Mouse (Mus musculus): Measurements from ENCODE around the gene Castor2. TPM values are rescaled to one million over a fixed set of nuclear protein-coding genes. Genes with fewer than 3 reads are reported as not detected.

The Castor2 gene
- polyA plus RNA-seq, 1 experiment, result 39.3 TPM

- DNase-seq, result peak; percentile 99
- TF ChIP-seq CTCF (conservative IDR thresholded peaks at IDR 0.05; ENCODE audit: insufficient read depth, insufficient read length, low read depth, low read length) (no peak), POLR2A (IDR thresholded peaks at IDR 0.05; ENCODE audit: low read depth, low read length) (no peak)
- under 1% methylated on average over 92 of the region's 92 CpGs for WGBS
- Histone ChIP-seq H3K27me3 (replicated peaks; ENCODE audit: control insufficient read depth, insufficient read depth, low read length) (no peaks in the 10 kb centered on the region), H3K36me3 (ENCODE audit: control insufficient read depth, insufficient read depth, low read length) (no peaks in the 10 kb centered on the region), H3K4me3 (ENCODE audit: insufficient read depth, low read depth, low read length) (peak within 1 kb of the TSS; percentile 68), H3K27ac (ENCODE audit: insufficient read depth, low read depth, low read length) (peak within 1 kb of the TSS; percentile 78), H3K4me1 (ENCODE audit: control insufficient read depth, insufficient read depth, low read length) (peaks cover 15% of the 10 kb centered on the region)
These were observed 84.6 kb downstream of the Castor2 start, which contains the start of gene Gtf2ird2 for GRCm38 (mm10) chr5:134183880-134184808. Gtf2ird2 (plus strand) TSS chr5:134184019.

- 87% methylated on average over 3 of the region's 3 CpGs for WGBS
- DNase-seq, result no peak
- no peaks in the 10 kb centered on the region for H3K36me3 ChIP-seq (ENCODE audit: control insufficient read depth, insufficient read depth, low read length)
- H3K27me3 ChIP-seq (replicated peaks; ENCODE audit: control insufficient read depth, insufficient read depth, low read length), result no peaks in the 10 kb centered on the region
- TF ChIP-seq POLR2A (IDR thresholded peaks at IDR 0.05; ENCODE audit: low read depth, low read length), result no peak
- H3K4me1 ChIP-seq (ENCODE audit: control insufficient read depth, insufficient read depth, low read length), result peaks cover 15% of the 10 kb centered on the region
- no peak overlapping the region for H3K4me3 ChIP-seq (ENCODE audit: insufficient read depth, low read depth, low read length)
- H3K27ac ChIP-seq (ENCODE audit: insufficient read depth, low read depth, low read length), result no peak overlapping the region
These were observed 86.5 kb downstream of the Castor2 start for GRCm38 (mm10) chr5:134186059-134186458.

- no peak overlapping the region for H3K27ac ChIP-seq (ENCODE audit: insufficient read depth, low read depth, low read length)
- TF ChIP-seq POLR2A (IDR thresholded peaks at IDR 0.05; ENCODE audit: low read depth, low read length) (no peak), CTCF (conservative IDR thresholded peaks at IDR 0.05; ENCODE audit: insufficient read depth, insufficient read length, low read depth, low read length) (peak; percentile 94)
- no peaks in the 10 kb centered on the region for H3K27me3 ChIP-seq (replicated peaks; ENCODE audit: control insufficient read depth, insufficient read depth, low read length)
- no peaks in the 10 kb centered on the region for H3K36me3 ChIP-seq (ENCODE audit: control insufficient read depth, insufficient read depth, low read length)
- H3K4me1 ChIP-seq (ENCODE audit: control insufficient read depth, insufficient read depth, low read length), result peaks cover 14% of the 10 kb centered on the region
- 74% methylated on average over 4 of the region's 4 CpGs for WGBS
- DNase-seq, result peak; percentile 61
- H3K4me3 ChIP-seq (ENCODE audit: insufficient read depth, low read depth, low read length), result no peak overlapping the region
These were observed 87.6 kb downstream of the Castor2 start for GRCm38 (mm10) chr5:134186961-134187731.

- peaks cover under 1% of the 10 kb centered on the region for H3K4me1 ChIP-seq (ENCODE audit: control insufficient read depth, insufficient read depth, low read length)
- TF ChIP-seq CTCF (conservative IDR thresholded peaks at IDR 0.05; ENCODE audit: insufficient read depth, insufficient read length, low read depth, low read length), result no peak
- no peak for TF ChIP-seq POLR2A (IDR thresholded peaks at IDR 0.05; ENCODE audit: low read depth, low read length)
- H3K36me3 ChIP-seq (ENCODE audit: control insufficient read depth, insufficient read depth, low read length), result no peaks in the 10 kb centered on the region
- no peak for DNase-seq
- H3K27me3 ChIP-seq (replicated peaks; ENCODE audit: control insufficient read depth, insufficient read depth, low read length), result no peaks in the 10 kb centered on the region
- H3K4me3 ChIP-seq (ENCODE audit: insufficient read depth, low read depth, low read length), result no peak overlapping the region
- H3K27ac ChIP-seq (ENCODE audit: insufficient read depth, low read depth, low read length), result no peak overlapping the region
- WGBS, result 63% methylated on average over 7 of the region's 7 CpGs
These were observed 89.1 kb downstream of the Castor2 start for GRCm38 (mm10) chr5:134188571-134188970.

- Histone ChIP-seq H3K36me3 (ENCODE audit: control insufficient read depth, insufficient read depth, low read length) (no peaks in the 10 kb centered on the region), H3K4me3 (ENCODE audit: insufficient read depth, low read depth, low read length) (no peak overlapping the region), H3K27ac (ENCODE audit: insufficient read depth, low read depth, low read length) (no peak overlapping the region), H3K27me3 (replicated peaks; ENCODE audit: control insufficient read depth, insufficient read depth, low read length) (no peaks in the 10 kb centered on the region), H3K4me1 (ENCODE audit: control insufficient read depth, insufficient read depth, low read length) (no peaks in the 10 kb centered on the region)
- WGBS, result 83% methylated on average over 8 of the region's 8 CpGs
- no peak for DNase-seq
- TF ChIP-seq CTCF (conservative IDR thresholded peaks at IDR 0.05; ENCODE audit: insufficient read depth, insufficient read length, low read depth, low read length) (no peak), POLR2A (IDR thresholded peaks at IDR 0.05; ENCODE audit: low read depth, low read length) (no peak)
These were observed 94.2 kb downstream of the Castor2 start for GRCm38 (mm10) chr5:134193664-134194063.

Other genes with a start within 250 kb of the Castor2 start
- 18.7 and 19.3 TPM in 2 replicates for gene Rcc1l, start 77.1 kb downstream of the Castor2 start, polyA plus RNA-seq (2012; rRNA removed)
- 5.6 and 5.7 TPM in 2 replicates for gene Gtf2ird2, start 84.3 kb downstream of the Castor2 start, polyA plus RNA-seq (2012; rRNA removed)
- 2.6 and 6.7 TPM in 2 replicates for gene Ncf1, start 129.9 kb downstream of the Castor2 start, polyA plus RNA-seq (2012; rRNA removed)
- gene Gtf2i, start 215.0 kb downstream of the Castor2 start, polyA plus RNA-seq (2012; rRNA removed), result 86.4 and 103 TPM in 2 replicates